Mouse (Mus musculus): Measurements from ENCODE around the gene Efs.

DNA sequence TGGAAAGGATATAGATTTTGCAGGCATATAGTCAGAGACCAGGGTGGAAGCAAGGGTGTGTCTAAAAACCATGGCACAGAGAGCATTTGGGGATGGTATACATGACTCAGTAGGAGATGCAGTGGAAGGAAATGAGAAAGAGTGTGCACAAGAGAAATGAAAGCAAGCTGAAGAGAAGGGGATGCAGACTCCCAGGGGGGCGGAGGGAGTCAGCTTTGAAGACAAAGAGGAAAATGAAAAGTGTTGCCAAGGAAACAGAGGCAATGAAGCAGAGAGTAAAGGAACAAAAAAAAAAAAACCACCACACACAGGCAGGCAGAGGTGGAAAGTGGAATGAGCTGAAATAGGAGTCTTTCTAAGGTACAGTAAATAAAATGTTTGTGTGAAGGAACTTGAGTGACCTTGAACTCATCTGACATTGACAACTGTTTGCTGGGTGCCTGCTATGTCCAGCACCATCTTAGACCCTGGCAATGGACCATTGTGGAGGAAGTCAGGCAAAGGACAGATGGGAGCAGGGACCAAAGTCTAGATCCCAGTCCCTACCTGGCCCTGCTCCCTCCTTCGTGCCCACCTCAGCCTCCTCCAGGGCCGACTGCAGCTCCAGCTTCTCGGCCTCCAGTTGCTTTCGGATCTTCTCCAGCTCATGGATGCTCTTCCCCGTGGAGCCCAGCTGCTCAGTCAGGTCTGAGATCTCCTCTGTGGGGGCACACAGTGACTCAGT lies 48.3 kb upstream of the Efs start:
- TF ChIP-seq POLR2A (IDR thresholded peaks at IDR 0.05; ENCODE audit: insufficient read depth, low read length) (no peak), CTCF (IDR thresholded peaks at IDR 0.05; ENCODE audit: low read depth, low read length) (no peak), EP300 (IDR thresholded peaks at IDR 0.05; ENCODE audit: insufficient read depth, low read depth, low read length) (no peak)
